Mouse (Mus musculus): ENCODE results near the gene Ndc80.
"Not testable (repeated sequence)": the region's sequence is repeated elsewhere in the genome, so short reads cannot be mapped to it uniquely, and the experiment has no call there.

The Ndc80 gene

GRCm38 (mm10) chr17:71526711-71527564, at the start of gene Ndc80:
Gene Ndc80 (minus strand): TSS chr17:71526857.
- DNase-seq (ENCODE audit: low spot score in 2 of 2), result peak; percentile 86 to 87

- DNase-seq (ENCODE audit: low spot score in 2 of 2), result peak in 1 of 2 experiments; percentile 7
Measured at GRCm38 (mm10) chr17:71561631-71562030, 35.0 kb upstream of the Ndc80 start.

DNA sequence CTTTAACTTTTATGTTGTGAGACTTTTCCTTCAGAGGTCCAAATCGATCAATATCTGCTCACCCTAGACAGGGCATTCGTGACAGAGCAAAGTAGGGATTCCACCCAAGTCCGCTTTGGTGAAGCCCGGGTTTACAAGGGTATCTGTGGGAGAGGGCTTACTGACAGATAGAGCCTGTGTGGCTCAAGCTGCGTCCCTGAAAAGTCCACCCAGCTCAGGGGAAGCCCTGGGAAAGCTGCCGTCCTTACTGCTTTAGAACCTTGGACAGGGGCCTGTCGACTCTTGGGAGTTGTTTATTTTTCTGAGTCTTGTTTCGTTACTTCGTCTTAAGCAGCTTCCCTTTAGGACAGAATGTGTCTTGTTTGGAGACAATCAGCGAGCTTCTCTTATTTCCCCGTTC, 26.2 kb upstream of the Ndc80 start:
- DNase-seq (ENCODE audit: low spot score in 2 of 2), result peak in 1 of 2 experiments; percentile 4

GRCm38 (mm10) chr17:71551757-71552451, 25.2 kb upstream of the Ndc80 start, which contains the start of gene Spdya:
Gene Spdya (plus strand): TSS chr17:71552061.
- peak; percentile 28 to 73 for DNase-seq (ENCODE audit: low spot score in 2 of 2)

- no peak for DNase-seq (ENCODE audit: low spot score in 2 of 2)
Measured at GRCm38 (mm10) chr17:71551350-71551749, 24.7 kb upstream of the Ndc80 start.

DNA sequence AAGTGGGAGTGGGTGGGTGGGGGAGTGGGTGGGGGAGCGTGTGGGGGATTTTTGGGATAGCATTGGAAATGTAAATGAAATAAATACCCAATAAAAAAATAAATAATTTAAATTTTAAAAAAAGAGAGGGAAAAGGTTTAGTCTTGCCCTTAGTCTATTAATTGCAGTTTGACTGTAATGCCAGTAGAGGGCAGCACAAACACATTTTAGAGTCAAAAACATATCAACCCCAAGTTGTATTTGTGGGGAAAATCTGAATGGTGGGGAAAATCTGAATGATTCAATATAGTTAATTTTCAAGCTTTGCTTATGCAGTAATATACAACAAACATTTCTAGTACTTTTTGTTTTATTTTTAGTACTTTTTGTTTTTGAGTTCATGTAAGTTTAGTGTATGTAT, 21.9 kb upstream of the Ndc80 start:
- no peak for DNase-seq (ENCODE audit: low spot score in 2 of 2)

GRCm38 (mm10) chr17:71537164-71537563, 10.5 kb upstream of the Ndc80 start:
- DNase-seq (ENCODE audit: low spot score in 2 of 2), result no peak

DNA sequence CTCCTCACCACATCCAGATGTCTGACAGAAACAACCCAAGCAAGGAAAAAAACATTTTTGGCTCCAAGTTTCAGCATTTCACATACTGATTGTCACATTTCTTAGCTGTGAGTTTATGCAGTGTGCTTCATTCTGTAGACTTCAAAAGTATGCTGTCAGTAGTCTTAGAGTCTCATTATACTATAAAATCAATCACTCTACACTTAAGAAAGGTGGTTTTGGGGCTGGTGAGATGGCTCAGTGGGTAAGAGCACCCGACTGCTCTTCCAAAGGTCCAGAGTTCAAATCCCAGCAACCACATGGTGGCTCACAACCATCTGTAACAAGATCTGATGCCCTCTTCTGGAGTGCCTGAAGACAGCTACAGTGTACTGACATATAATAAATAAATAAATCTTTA, 8.9 kb upstream of the Ndc80 start:
- DNase-seq (ENCODE audit: low spot score in 2 of 2), result not testable (repeated sequence)

DNA sequence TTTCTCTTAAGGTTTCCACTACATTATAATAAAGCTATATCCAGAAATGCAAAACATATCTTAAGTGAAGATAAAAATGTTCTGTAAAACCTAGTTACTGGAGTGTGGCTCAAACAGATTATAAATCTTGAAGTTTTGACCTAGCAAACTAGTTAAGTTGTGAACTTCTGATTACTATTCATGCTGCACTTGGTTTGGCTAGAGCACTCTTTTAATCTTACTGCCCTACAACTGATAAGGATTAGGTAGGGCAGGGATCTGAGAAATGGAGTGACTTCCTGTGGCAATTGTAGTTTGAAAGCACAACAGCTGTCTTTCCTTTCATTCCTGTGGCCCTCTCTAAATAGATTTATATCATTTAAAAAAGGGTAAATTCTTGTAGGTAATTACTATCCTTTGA, 1.4 kb upstream of the Ndc80 start:
- DNase-seq (ENCODE audit: low spot score in 2 of 2), result no peak

- no peak for DNase-seq (ENCODE audit: low spot score in 2 of 2)
Measured at GRCm38 (mm10) chr17:71526302-71526708, 352 bp downstream of the Ndc80 start.

DNA sequence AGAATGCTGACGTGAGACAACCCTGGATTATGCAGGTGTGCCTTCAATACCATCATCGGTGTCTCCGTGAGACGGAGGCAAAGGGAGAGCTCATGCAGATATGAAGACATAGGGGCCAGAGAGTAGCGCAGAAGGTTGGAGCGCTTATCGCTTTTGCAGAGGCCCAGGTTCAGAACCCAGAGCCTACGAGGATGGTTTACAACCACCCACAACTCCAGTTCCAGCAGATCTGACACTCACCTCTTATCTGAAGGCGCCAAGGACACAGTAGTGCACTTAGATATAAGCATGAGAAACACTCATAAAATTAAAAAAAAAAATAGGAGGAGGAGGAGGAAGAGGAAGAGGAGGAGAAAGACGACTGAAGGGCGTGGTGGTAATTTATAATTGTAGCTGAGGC, 16.4 kb downstream of the Ndc80 start:
- DNase-seq (ENCODE audit: low spot score in 2 of 2), result no peak

- DNase-seq (ENCODE audit: low spot score in 2 of 2), result no peak
Measured at GRCm38 (mm10) chr17:71506832-71507231, 19.8 kb downstream of the Ndc80 start.

- no peak for DNase-seq (ENCODE audit: low spot score in 2 of 2)
Measured at GRCm38 (mm10) chr17:71495784-71496183, 30.9 kb downstream of the Ndc80 start.

GRCm38 (mm10) chr17:71491332-71491686, 35.3 kb downstream of the Ndc80 start:
- DNase-seq (ENCODE audit: low spot score in 2 of 2), result no peak

GRCm38 (mm10) chr17:71490666-71491331, 35.9 kb downstream of the Ndc80 start:
- no peak for DNase-seq (ENCODE audit: low spot score in 2 of 2)

GRCm38 (mm10) chr17:71489703-71490461, 36.8 kb downstream of the Ndc80 start:
- no peak for DNase-seq (ENCODE audit: low spot score in 2 of 2)

DNA sequence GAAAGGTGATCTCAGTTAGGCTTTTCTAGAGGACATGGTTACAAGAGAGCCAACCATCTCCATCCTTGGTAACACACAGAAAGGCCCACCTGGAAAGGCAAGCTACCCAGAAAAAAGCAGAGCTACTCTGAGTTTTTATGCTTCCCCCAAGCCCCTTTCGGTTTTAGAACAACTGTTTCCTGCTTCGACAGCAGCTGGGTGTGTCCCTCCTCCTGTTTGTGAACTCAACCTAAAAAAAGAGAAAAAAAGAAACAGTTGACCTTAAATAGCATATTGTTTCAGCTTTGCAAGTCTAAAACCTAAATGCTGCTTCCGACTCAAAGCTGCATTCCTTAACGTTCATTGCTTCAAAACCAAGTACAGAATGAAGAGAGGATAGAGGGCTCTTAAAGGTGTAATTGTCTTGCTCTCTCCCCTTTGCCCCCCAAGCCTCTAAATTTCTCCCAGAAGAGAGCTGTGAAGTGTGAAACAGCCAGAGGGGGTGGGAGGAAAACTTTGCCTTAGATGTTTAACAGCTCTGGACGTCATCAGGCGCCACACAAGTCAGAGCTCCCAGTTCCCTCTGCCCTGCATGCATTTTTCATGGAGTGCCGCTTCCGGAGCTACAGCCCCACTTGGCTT, 40.3 kb downstream of the Ndc80 start:
- DNase-seq (ENCODE audit: low spot score in 2 of 2), result no peak

GRCm38 (mm10) chr17:71485791-71486230, 40.8 kb downstream of the Ndc80 start:
- DNase-seq (ENCODE audit: low spot score in 2 of 2), result no peak

DNA sequence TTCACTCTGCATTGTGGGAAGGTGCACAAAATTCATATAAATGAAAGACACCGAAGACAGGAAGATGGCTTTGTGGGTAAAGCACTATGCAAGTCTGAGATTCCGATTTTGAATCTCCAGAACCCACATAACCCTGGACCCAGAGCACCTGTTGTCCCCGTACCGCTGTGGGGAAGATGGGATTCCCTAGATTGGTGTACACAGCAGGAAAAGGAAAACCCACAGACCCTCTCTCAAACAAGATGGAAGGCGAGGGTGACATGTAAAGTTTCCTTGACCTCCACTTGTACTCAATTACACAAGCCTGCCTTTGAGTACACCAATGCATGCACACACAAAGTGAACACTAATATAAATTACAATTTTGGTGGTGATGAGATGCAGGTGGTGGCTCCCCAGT, 41.9 kb downstream of the Ndc80 start:
- no peak for DNase-seq (ENCODE audit: low spot score in 2 of 2)

GRCm38 (mm10) chr17:71483418-71484060, 43.1 kb downstream of the Ndc80 start:
- no peak for DNase-seq (ENCODE audit: low spot score in 2 of 2)

Data from frontal cortex, postnatal 14 days (tissue).